Mouse (Mus musculus) bone marrow, adult 2 months (tissue): ENCODE data around the gene Stox2. TPM values are rescaled to one million over a fixed set of nuclear protein-coding genes. Genes with fewer than 3 reads are reported as not detected.
A peak's percentile ranks its signal among the peaks of the same experiment; 100 is the strongest.

Experiments used
- H3K27ac ChIP-seq: fragments of 200-500 bp; 2 replicates; pipeline ENCODE4 v1.5.1; 2012; ENCODE audit warnings: low read depth, mild to moderate bottlenecking, control low read depth, inconsistent platforms, low read length; ENCODE audit not compliant: control insufficient read depth, poor library complexity, insufficient read depth
- H3K4me1 ChIP-seq: fragments of 200-500 bp; 2 replicates; pipeline ENCODE4 v1.6.1; 2011; ENCODE audit warnings: low read length; ENCODE audit not compliant: control insufficient read depth, insufficient read depth
- H3K4me3 ChIP-seq: fragments of 200-500 bp; replicated peaks from 2 replicates; pipeline ENCODE3; 2011; ENCODE audit warnings: mild to moderate bottlenecking, low read depth, low read length, control low read depth; ENCODE audit not compliant: control insufficient read depth
- CTCF ChIP-seq: fragments of 200-500 bp; IDR thresholded peaks from 2 replicates; pipeline ENCODE4 v1.5.1; 2011; ENCODE audit warnings: low read length, control low read depth; ENCODE audit not compliant: control insufficient read depth, insufficient read depth
- POLR2A ChIP-seq: fragments of 200-500 bp; IDR thresholded peaks from 2 replicates; pipeline ENCODE4 v1.6.1; 2011; ENCODE audit warnings: low read depth, mild to moderate bottlenecking, control low read depth, low read length, borderline replicate concordance; ENCODE audit not compliant: control insufficient read depth
- WGBS: fragments of 180-500 bp; shearing (Covaris S2); methylation state at CpG from one replicate; pipeline ENCODE4 v1.1.7; 2018; 5-methylcytosine and 5-hydroxymethylcytosine counted together
- polyA plus RNA-seq: library from polyadenylated mRNA; stranded (reverse); fragments of >200 nt; gene quantifications from 2 replicates; pipeline ENCODE4 v1.2.4, GENCODE M21; 2011; ENCODE audit warnings: low replicate concordance; ENCODE audit not compliant: missing spikeins, insufficient read depth, insufficient read length

The Stox2 gene
- polyA plus RNA-seq, 1 experiment, result 3.2 TPM

GRCm38 (mm10) chr8:47180181-47180580 lies 266.0 kb downstream of the Stox2 start:
- TF ChIP-seq CTCF, result no peak
- TF ChIP-seq POLR2A, result no peak
- Histone ChIP-seq H3K27ac (no peak overlapping the region), H3K4me3 (no peak overlapping the region), H3K4me1 (no peaks in the 10 kb centered on the region; the same call in 1 of the 2 replicates)
- WGBS, result 87% methylated on average over 5 of the region's 5 CpGs

- TF ChIP-seq CTCF (no peak), POLR2A (no peak)
- WGBS, result 64% methylated on average over 2 of the region's 2 CpGs
- H3K27ac ChIP-seq, result no peak overlapping the region
- H3K4me1 ChIP-seq, result no peaks in the 10 kb centered on the region; the same call in 1 of the 2 replicates
- no peak overlapping the region for H3K4me3 ChIP-seq
Observed at GRCm38 (mm10) chr8:47178785-47179184, 267.4 kb downstream of the Stox2 start.

- TF ChIP-seq POLR2A, result no peak
- TF ChIP-seq CTCF, result no peak
- H3K4me1 ChIP-seq, result no peaks in the 10 kb centered on the region
- H3K27ac ChIP-seq, result no peak overlapping the region
- H3K4me3 ChIP-seq, result no peak overlapping the region
- WGBS, result 40% methylated on average over 7 of the region's 7 CpGs
Observed at GRCm38 (mm10) chr8:47173823-47174222, 272.3 kb downstream of the Stox2 start.

GRCm38 (mm10) chr8:47172848-47173247 lies 273.3 kb downstream of the Stox2 start:
- 15% methylated on average over 10 of the region's 10 CpGs for WGBS
- TF ChIP-seq POLR2A (no peak), CTCF (no peak)
- Histone ChIP-seq H3K4me1 (no peaks in the 10 kb centered on the region), H3K4me3 (no peak overlapping the region), H3K27ac (no peak overlapping the region)

GRCm38 (mm10) chr8:47160688-47161087 lies 285.5 kb downstream of the Stox2 start:
- TF ChIP-seq CTCF (no peak), POLR2A (no peak)
- H3K4me3 ChIP-seq, result no peak overlapping the region
- H3K27ac ChIP-seq, result no peak overlapping the region
- H3K4me1 ChIP-seq, result no peaks in the 10 kb centered on the region
- 72% methylated on average over 3 of the region's 3 CpGs for WGBS

- H3K4me1 ChIP-seq, result no peaks in the 10 kb centered on the region
- no peak overlapping the region for H3K4me3 ChIP-seq
- H3K27ac ChIP-seq, result no peak overlapping the region
- WGBS, result 92% methylated on average over 2 of the region's 2 CpGs
- no peak for TF ChIP-seq POLR2A
- peak; percentile 23; the same call in 1 of the 2 replicates for TF ChIP-seq CTCF
Observed at GRCm38 (mm10) chr8:47154521-47154920, 291.6 kb downstream of the Stox2 start.

GRCm38 (mm10) chr8:47145258-47145657 lies 300.9 kb downstream of the Stox2 start:
- WGBS, result 79% methylated on average over 9 of the region's 9 CpGs
- Histone ChIP-seq H3K27ac (no peak overlapping the region), H3K4me3 (no peak overlapping the region), H3K4me1 (no peaks in the 10 kb centered on the region)
- no peak for TF ChIP-seq POLR2A
- TF ChIP-seq CTCF, result no peak

GRCm38 (mm10) chr8:47136047-47136446 lies 310.1 kb downstream of the Stox2 start:
- WGBS, result 52% methylated on average over 5 of the region's 5 CpGs
- Histone ChIP-seq H3K27ac (no peak overlapping the region), H3K4me3 (no peak overlapping the region), H3K4me1 (no peaks in the 10 kb centered on the region)
- no peak for TF ChIP-seq CTCF
- no peak for TF ChIP-seq POLR2A

GRCm38 (mm10) chr8:47135586-47135985 lies 310.6 kb downstream of the Stox2 start:
- no peak overlapping the region for H3K4me3 ChIP-seq
- WGBS, result 13% methylated on average over 9 of the region's 9 CpGs
- no peak for TF ChIP-seq POLR2A
- TF ChIP-seq CTCF, result no peak
- H3K27ac ChIP-seq, result no peak overlapping the region
- no peaks in the 10 kb centered on the region for H3K4me1 ChIP-seq

GRCm38 (mm10) chr8:47134736-47135135 lies 311.4 kb downstream of the Stox2 start:
- WGBS, result 66% methylated on average over 11 of the region's 11 CpGs
- no peak for TF ChIP-seq CTCF
- no peaks in the 10 kb centered on the region for H3K4me1 ChIP-seq
- H3K4me3 ChIP-seq, result no peak overlapping the region
- H3K27ac ChIP-seq, result no peak overlapping the region
